Mouse (Mus musculus) G1E (cell line): Measurements from ENCODE around the gene Drap1. TPM values are rescaled to one million over a fixed set of nuclear protein-coding genes. Genes with fewer than 3 reads are reported as not detected.

Source experiments
- ATAC-seq: 2 replicates; pipeline ENCODE4 v1.8.0; 2016; ENCODE audit warnings: mild to moderate bottlenecking; ENCODE audit not compliant: insufficient number of reproducible peaks, poor library complexity, low FRiP score, severe bottlenecking; ENCODE audit errors: extremely low read depth
- DNase-seq: peaks from one replicate; pipeline ENCODE4 v3.0.0; 2012; ENCODE audit warnings: low spot score
- H3K27me3 ChIP-seq: 2 replicates; pipeline ENCODE4 v1.6.1; 2012; ENCODE audit warnings: mild to moderate bottlenecking, low read length, inconsistent platforms; ENCODE audit not compliant: insufficient read depth
- H3K36me3 ChIP-seq: replicated peaks from 2 replicates; pipeline ENCODE3; 2012; ENCODE audit warnings: mild to moderate bottlenecking, inconsistent platforms
- H3K4me1 ChIP-seq: 2 replicates; pipeline ENCODE4 v1.6.1; 2012; ENCODE audit warnings: low read depth, low read length, inconsistent platforms, mixed read lengths; ENCODE audit not compliant: insufficient read depth
- H3K4me3 ChIP-seq: 2 replicates; pipeline ENCODE4 v1.5.1; 2012; ENCODE audit warnings: low read depth, mild to moderate bottlenecking, inconsistent platforms, low read length, moderate library complexity, mixed read lengths
- H3K9me3 ChIP-seq: replicated peaks from 2 replicates; pipeline ENCODE4 v1.6.1; 2012; ENCODE audit warnings: inconsistent platforms
- CTCF ChIP-seq: IDR thresholded peaks from 2 replicates; pipeline ENCODE4 v1.5.1; 2012; ENCODE audit warnings: low read depth, low read length, inconsistent platforms, mixed read lengths
- GATA1 ChIP-seq: IDR thresholded peaks from 2 replicates; pipeline ENCODE4 v1.6.1; 2012; ENCODE audit warnings: borderline replicate concordance, low read length, inconsistent platforms, mixed read lengths
- GATA2 ChIP-seq: IDR thresholded peaks from 2 replicates; pipeline ENCODE4 v1.6.1; 2012; ENCODE audit warnings: low read depth, low read length, inconsistent platforms, borderline replicate concordance
- POLR2AphosphoS5 ChIP-seq: IDR thresholded peaks from 2 replicates; pipeline ENCODE4 v1.6.1; 2012; ENCODE audit warnings: low read depth, low read length, inconsistent platforms; ENCODE audit not compliant: insufficient replicate concordance
- TAL1 ChIP-seq: conservative IDR thresholded peaks from 2 replicates; pipeline ENCODE4 v1.6.1; 2012; ENCODE audit warnings: low read depth, low read length, inconsistent platforms, mixed read lengths
- polyA plus RNA-seq: library from polyadenylated mRNA; stranded (reverse); fragments of >175 nt; gene quantifications from 2 replicates; pipeline ENCODE4 v1.2.3, GENCODE M21; 2012
- total RNA-seq, 2 experiments: library from RNA; stranded (forward) in 1 of 2; stranded (reverse) in 1 of 2; fragments of 200-1000 nt in 1 of 2; fragments of >200 nt in 1 of 2; fragmentation: Nextera tagmentation in 1 of 2; gene quantifications; 2 replicates each; pipeline ENCODE4 v1.2.3; 2014 to 2017

Gene Drap1
- 44.6 and 46.0 TPM in 2 replicates for total RNA-seq (2014; fragmentation: Nextera tagmentation)
- total RNA-seq (2017), result 81.5 and 87.0 TPM in 2 replicates
- 305 and 329 TPM in 2 replicates for polyA plus RNA-seq

GRCm38 (mm10) chr19:5424782-5425741 is at the start of gene Drap1, which contains the start of gene AI837181:
Drap1 (minus strand) TSS chr19:5424979.
AI837181 (plus strand) TSS chr19:5425144.
- Histone ChIP-seq H3K27me3 (no peaks in the 10 kb centered on the region), H3K4me1 (peaks cover 55% of the 10 kb centered on the region), H3K36me3 (peaks cover 76% of the 10 kb centered on the region), H3K9me3 (no peaks in the 10 kb centered on the region), H3K4me3 (peak within 1 kb of the TSS; percentile 100)
- TF ChIP-seq TAL1, result no peak
- TF ChIP-seq GATA2, result no peak
- TF ChIP-seq POLR2AphosphoS5, result no peak
- TF ChIP-seq GATA1, result no peak
- TF ChIP-seq CTCF, result no peak
- peak; percentile 76 for ATAC-seq
- DNase-seq, result peak; percentile 97

- TF ChIP-seq GATA2 (no peak), POLR2AphosphoS5 (no peak), TAL1 (no peak), GATA1 (no peak), CTCF (no peak)
- Histone ChIP-seq H3K27me3 (peaks cover 55% of the 10 kb centered on the region), H3K36me3 (no peaks in the 10 kb centered on the region), H3K4me1 (peaks cover 15% of the 10 kb centered on the region), H3K4me3 (peak within 1 kb of the TSS; percentile 57; the same call in 1 of the 2 replicates), H3K9me3 (no peaks in the 10 kb centered on the region)
- ATAC-seq (peak; percentile 22; the same call in 1 of the 2 replicates), DNase-seq (peak; percentile 57)
Observed at GRCm38 (mm10) chr19:5473720-5474119, 48.9 kb upstream of the Drap1 start, which contains the start of gene Efemp2. Efemp2 (plus strand) TSS chr19:5473954.

GRCm38 (mm10) chr19:5472857-5473256 is 48.1 kb upstream of the Drap1 start:
- Histone ChIP-seq H3K4me1 (peaks cover 22% of the 10 kb centered on the region), H3K27me3 (peaks cover 50% of the 10 kb centered on the region), H3K4me3 (no peak overlapping the region), H3K36me3 (peaks cover 5% of the 10 kb centered on the region), H3K9me3 (no peaks in the 10 kb centered on the region)
- DNase-seq (no peak), ATAC-seq (no peak)
- TF ChIP-seq GATA1 (no peak), POLR2AphosphoS5 (no peak), TAL1 (no peak), CTCF (no peak), GATA2 (no peak)

GRCm38 (mm10) chr19:5471846-5472245 is 47.1 kb upstream of the Drap1 start:
- DNase-seq (no peak), ATAC-seq (no peak)
- peaks cover 43% of the 10 kb centered on the region for H3K27me3 ChIP-seq
- H3K4me1 ChIP-seq, result peaks cover 26% of the 10 kb centered on the region
- no peak overlapping the region for H3K4me3 ChIP-seq
- H3K9me3 ChIP-seq, result no peaks in the 10 kb centered on the region
- H3K36me3 ChIP-seq, result peaks cover 15% of the 10 kb centered on the region
- TF ChIP-seq GATA2, result no peak
- no peak for TF ChIP-seq POLR2AphosphoS5
- TF ChIP-seq TAL1, result no peak
- TF ChIP-seq GATA1, result no peak
- no peak for TF ChIP-seq CTCF

GRCm38 (mm10) chr19:5468374-5468773 is 43.6 kb upstream of the Drap1 start, which contains the start of gene Ctsw:
Ctsw (minus strand) TSS chr19:5468507.
- ATAC-seq, result no peak

GRCm38 (mm10) chr19:5466916-5467500 is 42.2 kb upstream of the Drap1 start:
- H3K9me3 ChIP-seq, result no peaks in the 10 kb centered on the region
- ATAC-seq (no peak), DNase-seq (no peak)
- H3K27me3 ChIP-seq, result peaks cover 8% of the 10 kb centered on the region
- H3K4me3 ChIP-seq, result no peak overlapping the region
- TF ChIP-seq POLR2AphosphoS5 (no peak), CTCF (no peak), TAL1 (no peak), GATA2 (no peak), GATA1 (no peak)
- peaks cover 25% of the 10 kb centered on the region for H3K4me1 ChIP-seq
- H3K36me3 ChIP-seq, result peaks cover 64% of the 10 kb centered on the region

More at GRCm38 (mm10) chr19:5468374-5468773, 43.6 kb upstream of the Drap1 start, which contains the start of gene Ctsw:
- Histone ChIP-seq H3K4me3 (no peak within 1 kb of the TSS), H3K36me3 (peaks cover 50% of the 10 kb centered on the region), H3K27me3 (peaks cover 12% of the 10 kb centered on the region), H3K4me1 (peaks cover 23% of the 10 kb centered on the region), H3K9me3 (no peaks in the 10 kb centered on the region)
- no peak for DNase-seq
- no peak for TF ChIP-seq GATA2
- TF ChIP-seq CTCF, result no peak
- no peak for TF ChIP-seq GATA1
- TF ChIP-seq TAL1, result no peak
- no peak for TF ChIP-seq POLR2AphosphoS5
